Mouse (Mus musculus): ENCODE data around the gene Cerk.

DNA sequence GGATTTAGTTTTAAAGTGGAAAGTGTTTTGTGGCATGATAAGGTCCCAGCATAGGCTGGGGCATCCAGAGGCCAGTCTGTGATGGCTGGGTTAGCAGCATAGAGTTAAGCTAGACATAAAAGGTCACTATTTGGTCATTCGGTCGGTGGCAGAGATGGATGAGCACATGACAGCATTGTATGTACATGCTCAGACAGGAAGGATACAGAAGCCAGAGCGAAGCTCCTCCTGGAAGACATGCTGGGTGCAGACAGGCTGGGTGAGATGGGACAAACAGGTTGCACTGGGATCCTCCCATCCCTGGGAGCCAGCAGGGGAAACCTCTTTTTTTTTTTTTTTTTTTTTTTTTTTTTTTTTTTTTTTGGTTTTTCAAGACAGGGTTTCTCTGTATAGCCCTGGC is 6.0 kb upstream of the Cerk start:
- TF ChIP-seq SIN3A (IDR thresholded peaks at IDR 0.05; ENCODE audit: low read length) (no peak), RAD21 (IDR thresholded peaks at IDR 0.05; ENCODE audit: low read depth, low read length) (no peak), POLR2A (IDR thresholded peaks at IDR 0.05; ENCODE audit: low read depth, low read length) (no peak)

Measured in CH12.LX (cell line).